Mouse (Mus musculus) embryonic facial prominence, embryonic 14.5 days (tissue): ENCODE data around the gene Tfg. TPM values are rescaled to one million over a fixed set of nuclear protein-coding genes. Genes with fewer than 3 reads are reported as not detected.

ENCODE experiments used
- ATAC-seq: fragments of 200-750 bp; cut with Nextera tagmentation; 2 replicates; pipeline ENCODE4 v1.8.0; 2017; ENCODE audit warnings: low read depth, moderate number of reproducible peaks, moderate TSS enrichment
- DNase-seq: peaks from one replicate; pipeline ENCODE4 v3.0.0-alpha.2; 2015; ENCODE audit warnings: low spot score
- H3K27ac ChIP-seq: fragments of 300-500 bp; sonication (generic); replicated peaks from 2 replicates; pipeline ENCODE4 v1.5.1; 2014; ENCODE audit warnings: low read depth, mild to moderate bottlenecking, low read length, moderate library complexity
- H3K27me3 ChIP-seq: fragments of 300-500 bp; sonication (generic); replicated peaks from 2 replicates; pipeline ENCODE4 v1.6.1; 2014; ENCODE audit warnings: low read length; ENCODE audit not compliant: control insufficient read depth, insufficient read depth
- H3K36me3 ChIP-seq: fragments of 300-500 bp; sonication (generic); 2 replicates; pipeline ENCODE4 v1.6.1; 2014; ENCODE audit warnings: low read length, mixed read lengths; ENCODE audit not compliant: control insufficient read depth, insufficient read depth
- H3K4me1 ChIP-seq: fragments of 300-500 bp; sonication (generic); 2 replicates; pipeline ENCODE4 v1.6.1; 2014; ENCODE audit warnings: antibody characterized with exemption, low read length; ENCODE audit not compliant: control insufficient read depth, insufficient read depth
- H3K4me2 ChIP-seq: fragments of 300-500 bp; sonication (generic); 2 replicates; pipeline ENCODE4 v1.6.1; 2014; ENCODE audit warnings: low read depth, mild to moderate bottlenecking, low read length, moderate library complexity, mixed read lengths
- H3K4me3 ChIP-seq: fragments of 300-500 bp; sonication (generic); 2 replicates; pipeline ENCODE4 v1.5.1; 2014; ENCODE audit warnings: low read depth, mild to moderate bottlenecking, low read length
- H3K9ac ChIP-seq: fragments of 300-500 bp; sonication (generic); 2 replicates; pipeline ENCODE4 v1.6.1; 2014; ENCODE audit warnings: low read depth, mild to moderate bottlenecking, low read length, moderate library complexity, mixed read lengths
- H3K9me3 ChIP-seq: fragments of 300-500 bp; sonication (generic); 2 replicates; pipeline ENCODE4 v1.6.1; 2016; ENCODE audit warnings: low read length; ENCODE audit not compliant: control insufficient read depth
- WGBS: fragments of 180-500 bp; shearing (Covaris S2); extraction: QIAGEN DNeasy Blood & Tissue Kit; methylation state at CpG from one replicate; pipeline ENCODE4 v1.1.7; 2014; 5-methylcytosine and 5-hydroxymethylcytosine counted together
- polyA plus RNA-seq: library from polyadenylated mRNA; unstranded; fragments of >200 nt; fragmentation: Nextera tagmentation; extraction: Ambion mirVana; gene quantifications from 2 replicates; pipeline ENCODE4 v1.2.1, GENCODE M21; 2014

Gene Tfg
- polyA plus RNA-seq = 157 and 159 TPM in 2 replicates

DNA sequence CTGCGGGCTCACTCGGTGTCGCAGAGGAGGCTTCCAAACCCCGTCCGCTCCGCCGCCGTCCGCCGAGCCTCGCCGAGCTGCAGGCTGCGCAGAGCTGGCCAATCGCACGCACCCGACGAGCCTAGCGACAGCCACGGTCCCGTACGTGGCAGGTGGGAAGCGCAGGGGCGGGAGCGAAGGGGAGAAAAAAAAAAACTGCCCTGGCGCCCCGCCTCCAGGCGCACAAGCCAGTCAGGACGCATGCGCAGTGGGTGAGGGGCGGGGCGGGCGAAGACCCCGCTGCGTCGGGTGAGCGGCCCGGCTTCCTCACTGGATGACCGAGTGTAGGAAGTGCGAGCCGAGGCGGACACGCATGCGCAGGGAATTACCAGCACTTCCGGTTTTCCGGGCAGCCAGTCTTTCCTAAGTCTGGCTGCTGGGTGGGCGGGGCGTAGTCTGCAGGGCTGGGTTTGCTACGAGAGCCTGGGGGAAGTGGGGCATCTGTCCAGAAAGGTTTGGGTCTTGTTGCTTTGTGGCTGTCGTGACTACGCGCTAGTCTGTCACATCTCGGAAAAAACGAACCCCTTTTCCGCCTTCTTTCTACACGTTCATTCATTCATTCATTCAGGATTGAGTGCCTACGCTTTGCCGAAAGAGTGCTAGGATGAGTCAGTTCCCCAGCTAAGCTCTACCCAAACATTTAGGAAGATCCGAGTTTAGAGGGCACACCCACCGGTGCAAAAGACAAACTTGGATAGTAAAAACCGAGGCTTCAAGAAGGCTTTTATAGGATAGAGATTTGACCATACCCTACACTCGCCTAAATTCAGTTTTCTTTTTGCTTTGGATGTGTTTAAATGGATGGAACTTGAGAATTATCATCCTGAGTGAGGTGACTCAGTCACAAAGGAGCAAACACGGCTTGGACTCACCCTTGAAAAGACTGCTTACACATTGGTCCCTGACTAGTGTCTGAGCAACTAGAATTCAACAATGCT is at the start of gene Tfg:
Gene Tfg (minus strand): TSS at position 227 of the 977 bp plus-strand sequence.
- DNase-seq = peak; percentile 100
- ATAC-seq = peak; percentile 98
- peak within 1 kb of the TSS; percentile 99 for H3K27ac ChIP-seq
- H3K4me2 ChIP-seq = peak within 1 kb of the TSS; percentile 78
- H3K9ac ChIP-seq = peak within 1 kb of the TSS; percentile 91
- peak within 1 kb of the TSS; percentile 83 for H3K4me3 ChIP-seq
- under 1% methylated on average over 38 of the region's 62 CpGs for WGBS
- H3K4me1 ChIP-seq = peaks cover 10% of the 10 kb centered on the region; the same call in 1 of the 2 replicates
- no peaks in the 10 kb centered on the region for H3K9me3 ChIP-seq
- no peaks in the 10 kb centered on the region for H3K27me3 ChIP-seq
- H3K36me3 ChIP-seq = peaks cover 2% of the 10 kb centered on the region; the same call in 1 of the 2 replicates

DNA sequence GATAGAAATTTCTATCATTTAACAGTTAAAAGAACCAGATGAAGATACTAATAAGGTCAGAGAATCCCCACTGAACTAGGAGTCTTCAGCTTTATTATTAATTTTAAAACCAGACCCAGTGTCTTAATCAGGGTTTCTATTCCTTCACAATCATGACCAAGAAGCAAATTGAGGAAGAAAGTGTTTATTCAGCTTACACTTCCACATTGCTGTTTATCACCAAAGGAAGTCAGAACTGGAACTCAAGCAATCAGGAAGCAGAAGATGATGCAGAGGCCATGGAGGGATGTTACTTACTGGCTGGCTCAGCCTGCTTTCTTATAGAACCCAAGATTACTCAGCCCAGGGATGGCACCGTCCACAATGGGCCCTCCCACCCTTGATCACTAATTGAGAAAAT is 11.8 kb upstream of the Tfg start:
- no peaks in the 10 kb centered on the region for H3K36me3 ChIP-seq
- no peak overlapping the region for H3K4me2 ChIP-seq
- no peak for DNase-seq
- no peak overlapping the region for H3K27ac ChIP-seq
- H3K4me3 ChIP-seq = no peak overlapping the region
- no peaks in the 10 kb centered on the region for H3K9me3 ChIP-seq
- no peak overlapping the region for H3K9ac ChIP-seq
- ATAC-seq = no peak
- no peaks in the 10 kb centered on the region for H3K27me3 ChIP-seq
- 6% methylated on average over 1 of the region's 1 CpGs for WGBS
- H3K4me1 ChIP-seq = no peaks in the 10 kb centered on the region

GRCm38 (mm10) chr16:56724927-56725326 is 7.7 kb upstream of the Tfg start:
- H3K4me2 ChIP-seq = no peak overlapping the region

GRCm38 (mm10) chr16:56722357-56722756 is 5.1 kb upstream of the Tfg start:
- 53% methylated on average over 4 of the region's 4 CpGs for WGBS

More at GRCm38 (mm10) chr16:56724927-56725326, 7.7 kb upstream of the Tfg start:
- H3K36me3 ChIP-seq = no peaks in the 10 kb centered on the region
- ATAC-seq (no peak; the same call in 1 of the 2 replicates), DNase-seq (peak; percentile 48)
- no peak overlapping the region for H3K9ac ChIP-seq
- WGBS = 67% methylated on average over 10 of the region's 10 CpGs
- H3K9me3 ChIP-seq = no peaks in the 10 kb centered on the region
- H3K4me1 ChIP-seq = no peaks in the 10 kb centered on the region
- no peak overlapping the region for H3K4me3 ChIP-seq
- no peaks in the 10 kb centered on the region for H3K27me3 ChIP-seq
- H3K27ac ChIP-seq = no peak overlapping the region

DNA sequence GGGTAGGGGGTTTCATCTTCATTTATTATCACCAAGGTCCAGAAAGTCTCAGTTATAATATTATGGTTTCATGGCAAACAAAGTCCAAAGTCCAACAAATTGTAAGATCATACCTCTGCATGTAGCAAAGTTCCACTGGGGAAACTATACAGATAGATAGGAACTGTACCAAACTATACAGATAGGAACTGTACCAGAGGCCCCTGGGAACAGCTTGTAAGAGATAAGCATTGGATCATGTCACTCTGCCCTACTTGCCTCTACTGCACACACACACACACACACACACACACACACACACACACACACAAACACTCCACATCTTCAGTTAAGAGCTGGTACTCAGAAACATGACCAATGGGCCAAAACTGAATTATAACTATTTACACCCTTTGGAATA is 1.8 kb upstream of the Tfg start:
- DNase-seq (no peak), ATAC-seq (no peak)
- no peak overlapping the region for H3K4me3 ChIP-seq
- no peaks in the 10 kb centered on the region for H3K9me3 ChIP-seq
- H3K27ac ChIP-seq = no peak overlapping the region
- no peak overlapping the region for H3K9ac ChIP-seq
- no peaks in the 10 kb centered on the region for H3K27me3 ChIP-seq
- no peak overlapping the region for H3K4me2 ChIP-seq
- no peaks in the 10 kb centered on the region for H3K36me3 ChIP-seq
- H3K4me1 ChIP-seq = peaks cover 10% of the 10 kb centered on the region; the same call in 1 of the 2 replicates

More at GRCm38 (mm10) chr16:56722357-56722756, 5.1 kb upstream of the Tfg start:
- DNase-seq = no peak
- Histone ChIP-seq H3K9ac (no peak overlapping the region), H3K36me3 (no peaks in the 10 kb centered on the region), H3K4me1 (no peaks in the 10 kb centered on the region), H3K27ac (no peak overlapping the region), H3K4me2 (no peak overlapping the region), H3K4me3 (no peak overlapping the region), H3K9me3 (no peaks in the 10 kb centered on the region), H3K27me3 (no peaks in the 10 kb centered on the region)
- no peak for ATAC-seq

- no peaks in the 10 kb centered on the region for H3K9me3 ChIP-seq
- H3K4me3 ChIP-seq = peak overlapping the region; percentile 83
- peaks cover 11% of the 10 kb centered on the region for H3K36me3 ChIP-seq
- WGBS = 0% methylated on average over 19 of the region's 38 CpGs
- peak overlapping the region; percentile 99 for H3K27ac ChIP-seq
- DNase-seq (peak; percentile 36), ATAC-seq (peak; percentile 75)
- peaks cover 10% of the 10 kb centered on the region; the same call in 1 of the 2 replicates for H3K4me1 ChIP-seq
- H3K4me2 ChIP-seq = peak overlapping the region; percentile 78
- H3K9ac ChIP-seq = peak overlapping the region; percentile 91
- H3K27me3 ChIP-seq = no peaks in the 10 kb centered on the region
Observed at GRCm38 (mm10) chr16:56716557-56717179, 582 bp downstream of the Tfg start.

DNA sequence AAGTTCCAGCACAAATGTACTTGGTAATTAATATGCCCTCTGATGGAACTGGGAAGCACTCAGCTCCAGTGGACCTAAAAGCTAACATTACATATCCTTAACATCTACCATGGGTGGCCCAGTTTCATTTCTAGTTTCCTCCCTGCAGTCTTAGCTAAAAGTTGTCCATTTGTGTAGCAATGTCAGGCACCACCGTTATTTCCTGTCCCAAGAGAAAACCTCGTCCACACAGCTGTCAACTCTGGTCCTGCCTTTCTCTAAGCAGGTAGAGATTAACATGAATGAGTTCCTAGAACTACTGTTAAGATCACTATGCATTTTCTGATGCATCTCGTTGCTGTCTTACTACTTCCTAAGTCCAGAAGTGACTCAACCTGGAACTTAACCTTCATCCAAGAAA is 1.6 kb downstream of the Tfg start:
- WGBS = 61% methylated on average over 3 of the region's 3 CpGs
- Histone ChIP-seq H3K4me3 (peak overlapping the region; percentile 83), H3K4me2 (peak overlapping the region; percentile 78), H3K9me3 (no peaks in the 10 kb centered on the region), H3K9ac (peak overlapping the region; percentile 22; the same call in 1 of the 2 replicates), H3K27ac (no peak overlapping the region), H3K27me3 (no peaks in the 10 kb centered on the region), H3K4me1 (peaks cover 10% of the 10 kb centered on the region; the same call in 1 of the 2 replicates), H3K36me3 (peaks cover 21% of the 10 kb centered on the region)
- no peak for DNase-seq
- no peak for ATAC-seq

DNA sequence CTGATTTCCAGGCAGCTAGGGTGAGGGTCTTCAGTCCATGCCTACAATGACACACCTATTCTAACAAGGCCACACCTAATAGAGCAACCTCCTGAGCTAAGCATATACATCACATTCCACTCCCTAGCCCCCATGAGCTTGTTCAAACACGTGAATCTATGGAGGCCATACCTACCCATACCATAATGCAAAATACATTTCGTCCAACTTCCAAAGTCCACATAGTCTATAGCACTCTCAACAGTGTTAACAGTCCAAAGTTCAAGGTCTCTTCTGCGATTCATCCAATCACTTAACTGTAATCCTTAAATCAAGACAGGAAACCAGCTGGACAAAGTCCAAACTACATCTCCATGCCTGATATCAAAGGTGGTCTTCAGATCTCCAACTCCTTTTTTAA is 7.2 kb downstream of the Tfg start:
- H3K27ac ChIP-seq = no peak overlapping the region
- H3K9me3 ChIP-seq = no peaks in the 10 kb centered on the region
- 95% methylated on average over 3 of the region's 3 CpGs for WGBS
- no peak overlapping the region for H3K4me3 ChIP-seq
- H3K4me2 ChIP-seq = no peak overlapping the region
- H3K36me3 ChIP-seq = peaks cover 64% of the 10 kb centered on the region
- no peak for ATAC-seq
- no peak for DNase-seq
- no peaks in the 10 kb centered on the region for H3K4me1 ChIP-seq
- H3K9ac ChIP-seq = no peak overlapping the region
- no peaks in the 10 kb centered on the region for H3K27me3 ChIP-seq
